Mouse (Mus musculus) layer of hippocampus, adult 8-10 months (tissue): ENCODE data around the gene Myrip. TPM values are rescaled to one million over a fixed set of nuclear protein-coding genes. Genes with fewer than 3 reads are reported as not detected.
"Not testable (repeated sequence)": the region's sequence is repeated elsewhere in the genome, so short reads cannot be mapped to it uniquely, and the experiment has no call there.

Source experiments
- DNase-seq, 2 experiments: peaks; one replicate each; pipeline ENCODE4 v3.0.0; 2022; ENCODE audit warnings: low spot score in 2 of 2
- total RNA-seq, 4 experiments: library from RNA; stranded (reverse); gene quantifications; 2 replicates each; pipeline ENCODE4 v1.2.4; 2022

The Myrip gene
- total RNA-seq, 4 experiments from 2014 or later: 45.8 to 63.9 (median 55.6) TPM

GRCm38 (mm10) chr9:120377726-120378125 lies 76.4 kb downstream of the Myrip start:
- DNase-seq: peak; percentile 39 to 47

GRCm38 (mm10) chr9:120395188-120395587 lies 93.9 kb downstream of the Myrip start:
- DNase-seq: no peak

DNA sequence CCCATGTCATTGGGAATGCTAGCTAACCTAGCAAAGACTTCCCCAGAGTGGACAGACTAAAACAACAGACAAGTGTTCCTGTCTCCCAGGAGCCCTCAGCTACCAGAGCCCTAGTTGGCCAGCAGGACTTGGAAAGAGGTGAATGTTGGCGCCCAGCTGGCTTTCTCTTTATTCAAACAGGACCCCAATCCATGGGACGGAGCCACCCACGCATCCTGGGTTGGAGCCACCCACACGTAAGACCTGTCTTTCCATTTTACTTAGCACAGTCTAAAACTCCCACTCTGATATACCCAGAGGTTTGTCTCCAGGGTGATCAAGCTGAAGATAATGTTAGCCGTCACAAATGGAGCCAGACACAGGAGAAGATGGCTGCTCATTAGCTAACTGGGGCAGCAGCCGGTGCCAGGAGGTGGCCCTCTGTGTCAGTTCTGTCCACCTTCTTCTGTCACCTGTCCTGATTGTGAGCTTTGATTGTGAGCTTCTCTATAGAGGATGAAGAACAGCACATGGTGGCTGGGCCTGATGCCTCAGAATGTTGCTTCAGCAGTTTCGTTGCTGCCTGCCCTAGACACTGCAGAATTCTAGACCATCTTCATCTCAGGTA lies 95.4 kb downstream of the Myrip start:
- no peak for DNase-seq

- DNase-seq: no peak
Measured at GRCm38 (mm10) chr9:120398289-120398688, 97.0 kb downstream of the Myrip start.

GRCm38 (mm10) chr9:120399537-120399936 lies 98.2 kb downstream of the Myrip start:
- not testable (repeated sequence) for DNase-seq

DNA sequence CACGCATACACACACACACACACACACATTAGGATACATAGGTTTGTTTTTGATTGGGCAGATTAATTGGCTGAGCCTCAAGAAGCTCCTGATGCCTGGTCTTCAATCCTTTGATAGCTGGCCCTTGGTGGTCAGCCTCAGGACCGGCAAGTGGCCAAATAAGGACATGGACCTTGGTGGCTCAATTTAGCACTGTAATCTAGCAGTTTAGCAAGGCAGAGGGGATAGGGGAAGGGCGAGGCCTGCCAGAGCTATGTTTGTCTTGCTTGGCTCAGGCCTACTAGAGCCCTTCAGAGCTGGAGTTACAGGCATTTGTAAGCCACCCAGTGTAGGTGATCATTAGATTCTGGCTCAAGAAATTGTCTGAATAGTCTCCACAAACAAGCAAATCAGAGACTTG lies 101.1 kb downstream of the Myrip start:
- DNase-seq: no peak

DNA sequence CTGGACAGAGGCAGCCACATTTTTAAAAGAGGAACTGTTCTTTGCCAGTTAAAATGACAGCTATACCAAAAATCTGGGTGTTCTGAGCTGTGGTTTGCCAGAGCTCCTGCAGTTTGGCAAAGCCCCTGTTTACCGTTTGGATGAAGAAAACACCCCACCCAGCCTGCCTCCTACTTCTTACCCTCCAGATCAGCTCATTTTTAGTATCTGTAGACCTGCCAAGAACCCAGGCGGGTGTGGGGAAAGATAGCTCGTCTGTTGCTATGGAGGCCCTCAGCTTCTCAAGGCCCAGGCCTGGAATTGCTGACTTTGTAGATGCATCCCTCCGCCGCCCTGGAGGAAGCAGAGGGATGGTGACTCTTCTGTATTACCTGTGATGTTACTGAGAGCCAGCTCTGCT lies 102.3 kb downstream of the Myrip start:
- DNase-seq: peak; percentile 72 to 74

DNA sequence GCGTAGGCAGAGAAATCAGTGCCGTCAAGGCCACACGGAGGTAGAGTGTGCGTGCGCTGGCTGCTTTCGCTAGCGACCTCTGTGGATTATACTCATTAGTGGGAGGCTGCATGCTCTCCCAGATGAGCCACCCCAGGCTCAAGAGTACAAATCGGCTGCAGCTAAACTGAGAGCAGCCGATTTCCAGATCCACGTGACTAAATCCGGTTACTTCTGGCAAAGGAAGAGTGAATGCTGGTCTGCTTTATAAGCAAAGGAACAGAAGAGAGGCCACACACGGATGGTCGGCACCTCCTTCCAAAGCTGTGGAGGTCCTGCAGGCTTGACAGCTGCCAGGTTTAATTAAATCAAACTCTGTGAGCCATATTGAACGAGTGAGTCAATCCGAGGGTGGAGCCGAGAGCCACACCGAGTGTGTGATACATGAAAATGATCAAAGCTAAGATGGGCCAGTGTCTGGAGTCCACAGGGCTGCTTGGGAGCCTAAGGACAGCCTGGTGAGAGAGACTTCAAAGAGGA lies 108.4 kb downstream of the Myrip start:
- peak; percentile 51 to 56 for DNase-seq

- peak in 1 of 2 experiments; percentile 49 for DNase-seq
Measured at GRCm38 (mm10) chr9:120410421-120410820, 109.1 kb downstream of the Myrip start.

DNA sequence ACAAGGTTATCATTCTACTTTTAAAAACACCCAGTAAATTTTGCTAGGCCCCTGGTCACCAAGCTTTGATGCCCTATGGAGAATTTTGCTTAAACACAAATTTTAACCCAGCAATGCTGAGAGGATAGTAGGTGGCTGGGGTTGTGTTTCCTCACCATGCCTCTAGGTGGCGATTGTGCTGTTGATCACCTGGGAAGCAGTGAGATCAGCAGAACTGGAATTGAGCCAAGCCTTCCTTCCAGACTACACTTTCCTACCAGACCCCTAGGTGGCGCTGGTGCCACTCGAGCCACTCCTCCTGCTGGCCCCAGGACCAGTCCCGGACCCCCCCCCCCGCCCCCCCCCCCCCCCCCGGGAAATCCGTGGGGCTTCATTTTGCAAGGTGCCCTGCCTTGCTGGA lies 114.2 kb downstream of the Myrip start:
- DNase-seq: peak; percentile 73 to 77

DNA sequence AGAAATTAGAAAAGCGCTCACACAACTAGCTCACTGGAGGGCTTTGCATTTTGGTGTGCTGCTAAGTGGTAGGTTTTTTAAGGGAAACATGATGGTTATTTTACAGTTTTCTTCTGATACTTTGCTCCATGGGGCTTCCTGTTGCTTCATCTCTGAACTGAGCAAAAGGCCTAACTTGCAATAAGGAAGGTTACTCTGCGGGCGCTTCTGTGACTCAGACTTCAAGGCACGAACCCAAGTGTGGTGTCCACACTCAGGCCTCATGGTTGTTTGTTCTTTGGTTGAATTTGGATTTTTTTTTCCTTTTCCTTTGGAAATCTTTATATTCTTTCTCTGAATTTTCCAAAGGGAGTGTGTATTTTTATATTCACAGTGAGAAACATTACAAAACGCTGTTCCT lies 114.8 kb downstream of the Myrip start:
- no peak for DNase-seq

- DNase-seq: no peak
Measured at GRCm38 (mm10) chr9:120416729-120417128, 115.4 kb downstream of the Myrip start.

- no peak for DNase-seq
Measured at GRCm38 (mm10) chr9:120418582-120418981, 117.3 kb downstream of the Myrip start.

DNA sequence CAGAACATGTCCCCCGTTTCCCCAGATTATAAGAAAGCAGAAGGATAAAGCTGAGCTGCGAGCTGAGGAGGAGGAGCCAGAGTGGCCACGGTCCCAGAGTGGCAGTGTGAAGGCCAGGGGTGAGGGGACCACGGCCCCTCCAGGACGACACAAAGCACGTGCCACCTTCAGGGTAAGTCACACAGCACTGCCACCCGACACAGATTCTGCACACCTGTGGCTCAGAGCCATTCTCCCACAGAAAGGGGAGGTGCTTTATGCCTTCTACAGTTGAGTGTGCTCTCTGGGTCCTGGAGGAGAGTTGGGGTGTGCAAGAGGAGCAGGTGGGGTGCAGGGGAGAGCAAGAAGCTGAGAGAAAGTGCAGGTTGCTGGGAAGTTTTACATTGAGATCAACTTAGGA lies 123.3 kb downstream of the Myrip start:
- DNase-seq: no peak

GRCm38 (mm10) chr9:120425768-120426167 lies 124.5 kb downstream of the Myrip start:
- peak in 1 of 2 experiments; percentile 82 for DNase-seq

- DNase-seq: no peak
Measured at GRCm38 (mm10) chr9:120428181-120428580, 126.9 kb downstream of the Myrip start.

GRCm38 (mm10) chr9:120433747-120434146 lies 132.4 kb downstream of the Myrip start:
- DNase-seq: peak in 1 of 2 experiments; percentile 63

- DNase-seq: no peak
Measured at GRCm38 (mm10) chr9:120435841-120436240, 134.5 kb downstream of the Myrip start.

- no peak for DNase-seq
Measured at GRCm38 (mm10) chr9:120436854-120437253, 135.5 kb downstream of the Myrip start.

GRCm38 (mm10) chr9:120437266-120437876 lies 136.1 kb downstream of the Myrip start:
- no peak for DNase-seq

GRCm38 (mm10) chr9:120438350-120438749 lies 137.0 kb downstream of the Myrip start:
- DNase-seq: no peak

DNA sequence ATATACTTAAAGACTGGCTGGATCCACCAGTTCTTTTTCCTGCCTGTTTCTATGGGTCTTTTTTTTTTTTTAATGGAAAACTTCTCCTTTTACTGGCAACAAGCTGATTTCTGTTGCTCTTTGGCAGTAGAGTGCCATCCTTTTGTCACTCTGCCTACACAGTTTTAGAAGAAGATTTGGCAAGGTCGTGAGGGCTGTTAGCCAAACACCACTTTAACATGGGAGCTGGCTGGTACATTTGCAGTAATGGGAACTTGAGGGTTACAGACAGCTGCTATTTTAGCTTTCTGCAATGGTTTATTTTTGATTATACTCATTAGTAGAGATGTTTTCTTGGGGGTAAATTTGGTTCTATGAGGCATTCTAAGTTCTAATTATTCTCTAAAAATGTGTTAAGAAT lies 137.5 kb downstream of the Myrip start:
- peak in 1 of 2 experiments; percentile 45 for DNase-seq

DNA sequence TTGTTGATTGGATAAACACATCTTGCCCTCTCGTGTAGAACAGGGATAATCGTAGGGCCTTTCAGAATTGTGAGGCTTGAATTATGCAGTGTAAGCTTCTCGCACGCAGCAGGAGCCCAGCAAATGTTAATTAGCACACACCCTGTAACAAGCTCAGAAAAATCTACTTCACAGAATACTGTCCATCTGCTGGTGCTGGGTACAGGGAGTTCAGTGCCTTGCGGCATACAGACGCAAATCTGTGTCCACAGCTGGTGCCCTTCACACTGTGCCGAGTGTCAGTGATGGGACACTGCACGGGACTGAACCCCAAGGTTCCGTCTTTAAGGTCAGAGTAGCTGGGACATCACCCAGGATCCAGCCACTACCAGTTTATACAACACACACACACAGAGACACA lies 143.3 kb downstream of the Myrip start:
- peak in 1 of 2 experiments; percentile 62 for DNase-seq
